Mouse (Mus musculus) thymus, adult 2 months (tissue): ENCODE results near the gene Ccnl2.

Source experiments
- CTCF ChIP-seq: fragments of 200-500 bp; IDR thresholded peaks from 2 replicates; pipeline ENCODE4 v1.5.1; 2012; ENCODE audit warnings: mild to moderate bottlenecking, control low read depth, low read length, moderate library complexity, borderline replicate concordance; ENCODE audit not compliant: control insufficient read depth, poor library complexity, insufficient read depth; ENCODE audit errors: extremely low read depth
- POLR2A ChIP-seq: fragments of 200-500 bp; IDR thresholded peaks from 2 replicates; pipeline ENCODE4 v1.6.1; 2012; ENCODE audit warnings: mild to moderate bottlenecking, low read length, control low read depth, moderate library complexity; ENCODE audit not compliant: control insufficient read depth, poor library complexity, insufficient read depth; ENCODE audit errors: extremely low read depth

DNA sequence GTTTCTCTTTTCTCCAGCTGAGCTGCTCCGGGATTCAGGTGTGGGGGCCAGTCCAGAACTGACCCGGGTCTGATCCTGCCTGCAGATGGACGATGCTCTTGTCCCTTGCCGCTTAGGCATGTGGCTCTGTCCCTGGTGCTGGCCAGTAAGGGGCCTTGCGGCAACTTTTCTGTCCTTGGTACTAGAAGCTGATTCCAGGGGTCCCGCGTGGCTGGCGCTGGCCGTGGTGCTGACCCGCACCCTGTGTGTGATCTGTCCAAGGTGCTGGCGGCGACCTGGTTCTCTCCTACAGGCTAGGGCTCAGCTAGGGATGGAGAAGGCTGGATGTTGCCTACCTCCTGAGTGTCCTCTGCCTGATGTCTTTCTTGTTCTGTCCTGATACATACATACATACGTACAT is 47.0 kb downstream of the Ccnl2 start:
- TF ChIP-seq CTCF (no peak), POLR2A (no peak)
